Mouse (Mus musculus) E14TG2a.4 (cell line): Measurements from ENCODE around the gene Poc1b.
"Not testable (repeated sequence)": the region's sequence is repeated elsewhere in the genome, so short reads cannot be mapped to it uniquely, and the experiment has no call there.

Experiments
- H3K27me3 ChIP-seq: 2 replicates; pipeline ENCODE4 v1.6.1; 2014; ENCODE audit warnings: low read length, control low read depth; ENCODE audit not compliant: insufficient read depth
- H3K36me3 ChIP-seq: 2 replicates; pipeline ENCODE4 v1.6.1; 2014; ENCODE audit warnings: low read length, control low read depth; ENCODE audit not compliant: insufficient read depth
- H3K4me1 ChIP-seq: replicated peaks from 2 replicates; pipeline ENCODE4 v1.6.1; 2014; ENCODE audit warnings: low read depth, low read length, control low read depth
- H3K4me3 ChIP-seq: replicated peaks from 2 replicates; pipeline ENCODE4 v1.5.1; 2014; ENCODE audit warnings: mild to moderate bottlenecking, low read length
- H3K9me3 ChIP-seq: 2 replicates; pipeline ENCODE4 v1.6.1; 2014; ENCODE audit warnings: low read length, control low read depth
- CTCF ChIP-seq: conservative IDR thresholded peaks from 2 replicates; pipeline ENCODE4 v1.5.1; 2014; ENCODE audit warnings: low read length
- NANOG ChIP-seq: IDR thresholded peaks from 2 replicates; pipeline ENCODE4 v1.6.1; 2014; ENCODE audit warnings: borderline replicate concordance, low read length, mixed read lengths
- POU5F1 ChIP-seq: IDR thresholded peaks from 2 replicates; pipeline ENCODE4 v1.6.1; 2014; ENCODE audit warnings: low read length, borderline replicate concordance

Gene Poc1b

GRCm38 (mm10) chr10:99156808-99157207, 50.0 kb downstream of the Poc1b start:
- Histone ChIP-seq H3K27me3 (no peaks in the 10 kb centered on the region), H3K36me3 (no peaks in the 10 kb centered on the region; the same call in 1 of the 2 replicates), H3K4me1 (no peaks in the 10 kb centered on the region), H3K9me3 (no peaks in the 10 kb centered on the region), H3K4me3 (no peak overlapping the region)
- TF ChIP-seq NANOG (no peak), CTCF (no peak), POU5F1 (no peak)

GRCm38 (mm10) chr10:99157697-99158096, 50.9 kb downstream of the Poc1b start:
- H3K4me1 ChIP-seq, H3K4me3 ChIP-seq: not testable (repeated sequence)

GRCm38 (mm10) chr10:99161987-99162582, 55.2 kb downstream of the Poc1b start:
- no peak overlapping the region for H3K4me3 ChIP-seq
- TF ChIP-seq POU5F1: no peak
- TF ChIP-seq CTCF: peak; percentile 75
- peaks cover 5% of the 10 kb centered on the region; the same call in 1 of the 2 replicates for H3K4me1 ChIP-seq
- H3K9me3 ChIP-seq: no peaks in the 10 kb centered on the region
- H3K36me3 ChIP-seq: no peaks in the 10 kb centered on the region; the same call in 1 of the 2 replicates
- no peaks in the 10 kb centered on the region for H3K27me3 ChIP-seq

More at GRCm38 (mm10) chr10:99157697-99158096, 50.9 kb downstream of the Poc1b start:
- not testable (repeated sequence) for H3K36me3 ChIP-seq, H3K27me3 ChIP-seq, H3K9me3 ChIP-seq

- Histone ChIP-seq H3K36me3 (no peaks in the 10 kb centered on the region; the same call in 1 of the 2 replicates), H3K4me3 (no peak overlapping the region), H3K4me1 (peaks cover 5% of the 10 kb centered on the region; the same call in 1 of the 2 replicates), H3K9me3 (no peaks in the 10 kb centered on the region), H3K27me3 (no peaks in the 10 kb centered on the region)
- TF ChIP-seq CTCF: no peak
- no peak for TF ChIP-seq NANOG
- no peak for TF ChIP-seq POU5F1
Measured at GRCm38 (mm10) chr10:99163002-99163401, 56.2 kb downstream of the Poc1b start.

- H3K4me3 ChIP-seq: no peak overlapping the region
- H3K36me3 ChIP-seq: no peaks in the 10 kb centered on the region; the same call in 1 of the 2 replicates
- no peaks in the 10 kb centered on the region for H3K27me3 ChIP-seq
- H3K9me3 ChIP-seq: no peaks in the 10 kb centered on the region
- TF ChIP-seq CTCF (no peak; the same call in 1 of the 2 replicates), NANOG (no peak), POU5F1 (no peak)
- H3K4me1 ChIP-seq: peaks cover 8% of the 10 kb centered on the region
Measured at GRCm38 (mm10) chr10:99164871-99165477, 58.1 kb downstream of the Poc1b start.

GRCm38 (mm10) chr10:99165751-99166282, 59.0 kb downstream of the Poc1b start:
- no peaks in the 10 kb centered on the region for H3K36me3 ChIP-seq
- H3K9me3 ChIP-seq: no peaks in the 10 kb centered on the region
- TF ChIP-seq NANOG (no peak), CTCF (no peak), POU5F1 (no peak)
- H3K4me1 ChIP-seq: peaks cover 8% of the 10 kb centered on the region
- H3K27me3 ChIP-seq: no peaks in the 10 kb centered on the region
- no peak overlapping the region for H3K4me3 ChIP-seq

- Histone ChIP-seq H3K9me3 (no peaks in the 10 kb centered on the region), H3K4me3 (no peak overlapping the region), H3K4me1 (peaks cover 8% of the 10 kb centered on the region), H3K36me3 (no peaks in the 10 kb centered on the region), H3K27me3 (no peaks in the 10 kb centered on the region)
- TF ChIP-seq POU5F1: no peak
- TF ChIP-seq CTCF: no peak
- TF ChIP-seq NANOG: no peak
Measured at GRCm38 (mm10) chr10:99166392-99166791, 59.6 kb downstream of the Poc1b start.

- Histone ChIP-seq H3K9me3 (no peaks in the 10 kb centered on the region), H3K4me3 (no peak overlapping the region), H3K27me3 (no peaks in the 10 kb centered on the region), H3K4me1 (peaks cover 11% of the 10 kb centered on the region), H3K36me3 (no peaks in the 10 kb centered on the region)
- no peak for TF ChIP-seq POU5F1
- TF ChIP-seq CTCF: no peak
- TF ChIP-seq NANOG: no peak
Measured at GRCm38 (mm10) chr10:99168404-99168803, 61.6 kb downstream of the Poc1b start.
